Mouse (Mus musculus): Measurements from ENCODE around the gene Cd248.
A peak's percentile ranks its signal among the peaks of the same experiment; 100 is the strongest.

The Cd248 gene

DNA sequence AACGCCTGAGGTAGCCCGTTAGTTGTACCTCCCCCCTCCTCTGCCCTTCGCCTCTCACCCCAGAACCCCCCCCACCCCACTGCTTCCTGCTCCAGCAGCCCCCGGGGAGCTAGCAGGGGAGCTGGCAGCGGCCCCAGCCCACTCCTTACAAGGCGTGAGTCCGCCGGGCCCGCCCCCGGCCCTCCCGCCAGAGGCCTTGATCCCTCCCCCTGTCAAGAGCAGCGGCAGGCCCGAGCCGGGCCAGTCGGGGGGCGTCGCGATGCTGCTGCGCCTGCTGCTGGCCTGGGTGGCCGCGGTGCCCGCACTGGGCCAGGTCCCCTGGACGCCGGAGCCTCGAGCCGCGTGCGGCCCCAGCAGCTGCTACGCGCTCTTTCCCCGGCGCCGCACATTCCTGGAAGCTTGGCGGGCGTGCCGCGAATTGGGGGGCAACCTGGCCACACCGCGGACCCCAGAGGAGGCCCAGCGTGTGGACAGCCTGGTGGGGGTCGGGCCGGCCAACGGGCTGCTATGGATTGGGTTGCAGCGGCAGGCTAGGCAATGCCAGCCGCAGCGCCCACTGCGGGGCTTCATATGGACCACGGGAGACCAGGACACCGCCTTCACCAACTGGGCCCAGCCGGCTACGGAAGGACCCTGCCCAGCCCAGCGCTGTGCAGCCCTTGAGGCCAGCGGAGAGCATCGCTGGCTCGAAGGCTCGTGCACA, at the start of gene Cd248:
Cd248 (plus strand) TSS at position 212 of the 703 bp plus-strand sequence.
- no peak for DNase-seq (ENCODE audit: low spot score)

- DNase-seq (ENCODE audit: low spot score): no peak
These were observed 49.7 kb upstream of the Cd248 start for GRCm38 (mm10) chr19:5018191-5018590.

GRCm38 (mm10) chr19:5021416-5021815, 46.5 kb upstream of the Cd248 start:
- no peak for DNase-seq (ENCODE audit: low spot score)

- DNase-seq (ENCODE audit: low spot score): peak; percentile 89
These were observed 44.0 kb upstream of the Cd248 start, which contains the start of gene Slc29a2 for GRCm38 (mm10) chr19:5023621-5024479. Gene Slc29a2 (plus strand): TSS chr19:5023860.

GRCm38 (mm10) chr19:5026111-5026510, 41.8 kb upstream of the Cd248 start:
- DNase-seq (ENCODE audit: low spot score): no peak

GRCm38 (mm10) chr19:5032686-5033085, 35.2 kb upstream of the Cd248 start:
- DNase-seq (ENCODE audit: low spot score): no peak

DNA sequence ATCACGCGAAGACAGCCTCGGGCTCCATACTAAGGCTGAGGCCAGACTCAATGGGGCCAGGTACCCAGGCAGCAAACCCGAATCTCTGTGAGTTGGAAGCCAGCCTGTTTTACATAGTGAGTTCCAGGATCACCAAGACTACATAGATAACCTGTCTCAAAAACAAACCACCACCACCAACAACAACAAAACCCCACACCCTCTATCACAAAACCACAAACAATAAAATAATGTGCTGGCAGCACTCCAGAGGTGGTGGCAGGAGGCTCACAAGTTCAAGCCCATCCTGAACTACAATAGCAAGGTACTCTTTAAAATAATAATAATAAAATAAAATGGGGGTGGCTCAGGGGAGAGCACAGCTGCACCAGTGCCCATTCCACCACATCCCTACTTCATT, 31.3 kb upstream of the Cd248 start:
- DNase-seq (ENCODE audit: low spot score): no peak

- peak; percentile 85 for DNase-seq (ENCODE audit: low spot score)
These were observed 30.0 kb upstream of the Cd248 start for GRCm38 (mm10) chr19:5037678-5038571.

DNA sequence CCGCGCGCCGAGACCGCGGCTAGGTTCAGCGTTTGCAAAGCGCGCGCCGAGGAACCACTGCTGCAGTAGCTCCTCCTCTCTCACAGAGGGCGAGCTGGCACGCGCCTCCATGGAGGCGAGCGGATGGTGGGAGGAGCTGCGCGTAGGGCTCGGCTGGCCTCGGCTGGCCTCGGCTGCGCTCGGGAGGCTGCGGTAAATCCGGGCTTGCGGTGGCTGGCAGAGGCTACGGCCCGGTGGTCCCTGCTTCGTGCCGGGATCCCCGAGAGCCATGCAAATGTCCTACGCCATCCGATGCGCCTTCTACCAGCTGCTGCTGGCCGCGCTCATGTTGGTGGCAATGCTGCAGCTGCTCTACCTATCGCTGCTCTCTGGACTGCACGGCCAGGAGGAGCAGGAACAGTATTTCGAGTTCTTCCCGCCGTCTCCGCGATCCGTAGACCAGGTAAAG, 29.1 kb upstream of the Cd248 start, which contains the start of the genes B4gat1 and AC124502.3:
B4gat1 (plus strand) TSS at position 118 of the 448 bp plus-strand sequence.
AC124502.3 (plus strand) TSS at position 183 of the 448 bp plus-strand sequence.
- DNase-seq (ENCODE audit: low spot score): peak; percentile 89

- no peak for DNase-seq (ENCODE audit: low spot score)
These were observed 28.4 kb upstream of the Cd248 start for GRCm38 (mm10) chr19:5039301-5040114.

- DNase-seq (ENCODE audit: low spot score): peak; percentile 94
These were observed 26.9 kb upstream of the Cd248 start, which contains the start of gene Brms1 for GRCm38 (mm10) chr19:5040862-5041523. Gene Brms1 (plus strand): TSS chr19:5041354.

- no peak for DNase-seq (ENCODE audit: low spot score)
These were observed 26.3 kb upstream of the Cd248 start for GRCm38 (mm10) chr19:5041588-5041987.

DNA sequence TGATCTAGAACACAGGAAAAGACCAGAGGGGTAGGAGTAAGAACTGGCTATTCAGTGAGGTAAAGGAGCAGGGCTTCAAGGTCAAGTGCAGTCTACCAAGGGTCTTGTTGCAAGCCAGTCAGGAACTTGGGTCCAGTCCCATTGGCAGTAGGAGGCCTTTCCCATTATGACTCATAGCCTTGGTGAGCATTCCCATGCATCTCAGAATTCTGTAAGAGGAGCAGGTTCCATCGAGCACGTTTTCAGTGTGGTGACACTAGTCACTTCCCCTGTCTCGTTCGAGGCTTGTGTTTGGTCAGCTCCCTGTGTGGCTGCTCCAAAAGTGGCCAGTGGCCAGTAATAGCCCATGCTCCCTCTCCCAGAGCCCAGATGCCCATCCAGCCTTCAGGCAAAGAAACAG, 22.3 kb upstream of the Cd248 start:
- no peak for DNase-seq (ENCODE audit: low spot score)

GRCm38 (mm10) chr19:5048138-5049056, 19.5 kb upstream of the Cd248 start:
- peak; percentile 67 for DNase-seq (ENCODE audit: low spot score)

DNA sequence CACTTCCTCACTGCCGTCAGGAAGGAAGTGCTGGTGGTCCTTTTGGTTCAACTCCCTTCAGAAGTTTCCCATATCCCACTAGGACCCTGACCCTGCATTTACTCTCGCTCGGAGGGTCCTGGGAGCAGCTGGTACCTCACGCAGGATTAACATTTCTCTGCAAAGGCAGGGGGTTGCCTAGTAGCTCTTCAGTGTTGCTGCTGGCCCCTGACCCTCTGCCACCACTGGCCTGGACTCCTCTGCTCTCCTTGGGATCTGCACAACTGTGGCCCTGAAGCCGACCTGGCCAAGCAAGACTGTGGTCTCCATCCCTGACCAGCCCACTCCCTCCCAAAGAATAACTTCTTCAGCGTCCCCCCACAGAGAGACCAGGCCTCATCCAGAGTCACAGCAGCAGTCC, 18.6 kb upstream of the Cd248 start:
- DNase-seq (ENCODE audit: low spot score): no peak

DNA sequence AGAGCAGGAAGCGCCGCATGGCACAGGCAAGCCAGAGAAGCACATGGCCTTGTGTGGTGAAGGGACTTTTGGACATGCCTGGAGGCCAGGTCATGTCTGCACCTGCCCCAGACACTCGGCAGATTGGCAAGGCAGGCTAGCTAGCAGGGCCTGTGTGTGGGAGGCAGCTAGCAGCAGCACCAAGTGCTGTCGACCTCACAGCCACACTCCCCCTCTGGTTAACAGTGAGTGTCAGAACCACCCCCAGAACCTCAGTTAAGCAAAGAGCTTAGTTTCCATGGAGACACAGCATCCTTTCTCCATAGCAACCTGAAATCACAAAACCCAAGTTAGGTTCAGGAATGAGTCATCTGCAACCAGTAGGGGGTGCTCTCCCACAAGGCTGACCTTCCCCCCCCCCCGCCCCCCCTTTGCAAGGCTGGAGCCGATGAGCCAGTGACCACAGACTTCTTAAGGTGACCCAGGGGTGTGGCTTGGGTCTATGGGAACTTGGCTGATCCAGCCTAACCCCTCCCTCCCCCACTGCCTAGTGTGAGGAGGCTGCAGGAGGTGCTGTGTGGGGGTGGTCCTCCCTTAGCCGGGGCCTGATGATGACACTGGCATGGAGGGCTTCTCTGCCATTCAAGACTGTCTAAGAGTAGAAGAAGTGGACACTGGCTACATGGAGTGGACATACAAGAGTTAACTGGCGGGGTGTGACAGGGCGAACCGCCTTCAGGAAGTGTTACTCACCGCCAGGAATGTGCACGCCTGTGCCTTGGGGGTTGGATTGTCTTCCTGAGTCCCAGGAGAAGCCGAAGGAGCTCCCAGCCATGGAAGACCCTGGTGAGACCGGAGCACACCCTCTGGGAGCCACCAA, 17.6 kb upstream of the Cd248 start, which contains the start of gene Rin1:
Rin1 (plus strand) TSS at position 435 of the 859 bp plus-strand sequence.
- DNase-seq (ENCODE audit: low spot score): peak; percentile 78

DNA sequence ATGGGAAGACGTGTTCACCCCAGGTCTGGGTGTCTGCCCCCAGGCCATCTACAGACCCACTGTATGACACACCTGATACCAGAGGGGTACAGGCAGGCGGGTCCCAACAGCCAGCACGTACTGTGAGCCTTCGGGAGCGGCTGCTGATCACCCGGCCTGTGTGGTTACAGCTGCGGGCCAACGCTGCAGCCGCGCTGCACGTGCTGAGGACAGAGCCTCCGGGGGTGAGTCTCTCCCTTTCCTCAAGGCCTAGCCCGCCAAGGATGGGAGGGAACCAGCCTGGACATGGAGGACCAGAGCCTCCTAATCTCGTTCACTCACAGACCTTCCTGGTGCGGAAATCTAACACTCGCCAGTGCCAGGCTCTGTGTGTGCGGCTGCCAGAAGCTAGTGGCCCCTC, 16.8 kb upstream of the Cd248 start:
- DNase-seq (ENCODE audit: low spot score): no peak

DNA sequence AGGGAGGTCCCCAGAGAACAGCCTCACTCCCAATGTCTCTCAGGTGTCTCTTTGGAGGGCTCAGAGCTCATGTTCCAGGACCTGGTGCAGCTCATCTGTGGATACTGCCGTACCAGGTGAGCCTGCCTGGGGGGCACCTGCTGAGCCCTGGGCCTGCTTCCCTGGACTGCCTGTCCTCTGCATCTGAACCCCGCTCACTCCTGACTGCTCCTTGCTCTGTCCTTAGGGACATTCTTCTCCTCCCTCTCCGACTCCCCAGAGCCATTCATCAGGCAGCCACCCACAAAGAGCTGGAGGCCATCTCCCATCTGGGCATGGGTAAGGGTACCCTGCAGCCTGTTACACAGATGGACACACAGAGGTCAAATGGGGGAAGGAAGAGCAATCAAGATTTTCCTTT, 16.4 kb upstream of the Cd248 start:
- no peak for DNase-seq (ENCODE audit: low spot score)

Data from layer of hippocampus, adult 11-12 months (tissue).